Mouse (Mus musculus) ES-Bruce4 (cell line): Measurements from ENCODE around the gene 9430015G10Rik. TPM values are rescaled to one million over a fixed set of nuclear protein-coding genes. Genes with fewer than 3 reads are reported as not detected.

Experiments
- H3K27ac ChIP-seq: 2 replicates; pipeline ENCODE4 v1.5.1; 2012; ENCODE audit warnings: low read length, inconsistent platforms; ENCODE audit not compliant: insufficient read depth
- H3K27me3 ChIP-seq: 2 replicates; pipeline ENCODE4 v1.6.1; 2012; ENCODE audit warnings: mild to moderate bottlenecking, low read length, inconsistent platforms; ENCODE audit not compliant: control insufficient read depth, poor library complexity, insufficient read depth, severe bottlenecking
- H3K36me3 ChIP-seq: 2 replicates; pipeline ENCODE4 v1.6.1; 2012; ENCODE audit warnings: inconsistent platforms, mild to moderate bottlenecking, low read length, moderate library complexity; ENCODE audit not compliant: control insufficient read depth, poor library complexity, insufficient read depth, severe bottlenecking
- H3K4me1 ChIP-seq: one replicate; pipeline ENCODE4 v1.8.1; 2011; ENCODE audit warnings: low read length; ENCODE audit not compliant: control insufficient read depth, insufficient read depth
- H3K4me3 ChIP-seq: 2 replicates; pipeline ENCODE4 v1.5.1; 2011; ENCODE audit warnings: low read depth, mild to moderate bottlenecking, low read length
- H3K9ac ChIP-seq: 2 replicates; pipeline ENCODE4 v1.6.1; 2012; ENCODE audit warnings: low read depth, mild to moderate bottlenecking, inconsistent platforms; ENCODE audit not compliant: poor library complexity, severe bottlenecking
- H3K9me3 ChIP-seq: replicated peaks from 2 replicates; pipeline ENCODE4 v1.6.1; 2012; ENCODE audit warnings: mild to moderate bottlenecking, low read length, inconsistent platforms; ENCODE audit not compliant: control insufficient read depth, poor library complexity, insufficient read depth, severe bottlenecking
- CTCF ChIP-seq: IDR thresholded peaks from one replicate; pipeline ENCODE4 v1.8.1; 2011; ENCODE audit warnings: low read depth, low read length
- EP300 ChIP-seq: IDR thresholded peaks from 2 replicates; pipeline ENCODE4 v1.6.1; 2011; ENCODE audit warnings: low read depth, low read length; ENCODE audit not compliant: insufficient read depth
- POLR2A ChIP-seq: IDR thresholded peaks from one replicate; pipeline ENCODE4 v1.8.1; 2011; ENCODE audit warnings: low read length; ENCODE audit not compliant: insufficient read depth
- polyA plus RNA-seq: library from polyadenylated mRNA; stranded (reverse); fragments of >200 nt; gene quantifications from 2 replicates; pipeline ENCODE4 v1.2.4, GENCODE M21; 2011; ENCODE audit warnings: low read depth; ENCODE audit not compliant: missing spikeins, insufficient read depth, insufficient read length

9430015G10Rik gene
- polyA plus RNA-seq, 1 experiment, result 39.7 TPM

GRCm38 (mm10) chr4:156093758-156094157 lies 16.0 kb upstream of the 9430015G10Rik start:
- Histone ChIP-seq H3K9me3 (no peaks in the 10 kb centered on the region), H3K27me3 (no peaks in the 10 kb centered on the region), H3K36me3 (no peaks in the 10 kb centered on the region), H3K27ac (no peak overlapping the region), H3K4me1 (peaks cover 2% of the 10 kb centered on the region), H3K4me3 (no peak overlapping the region), H3K9ac (no peak overlapping the region)
- TF ChIP-seq POLR2A, result no peak
- TF ChIP-seq EP300, result no peak
- no peak for TF ChIP-seq CTCF

- H3K36me3 ChIP-seq, result no peaks in the 10 kb centered on the region
- H3K27ac ChIP-seq, result no peak overlapping the region
- H3K9ac ChIP-seq, result no peak overlapping the region
- peaks cover 2% of the 10 kb centered on the region for H3K4me1 ChIP-seq
- TF ChIP-seq CTCF (no peak), POLR2A (no peak), EP300 (no peak)
- no peak overlapping the region for H3K4me3 ChIP-seq
- H3K9me3 ChIP-seq, result no peaks in the 10 kb centered on the region
- H3K27me3 ChIP-seq, result no peaks in the 10 kb centered on the region
Measured at GRCm38 (mm10) chr4:156096191-156096590, 13.6 kb upstream of the 9430015G10Rik start.

- no peaks in the 10 kb centered on the region for H3K36me3 ChIP-seq
- H3K27me3 ChIP-seq, result no peaks in the 10 kb centered on the region
- H3K4me3 ChIP-seq, result no peak overlapping the region
- no peak overlapping the region for H3K9ac ChIP-seq
- no peaks in the 10 kb centered on the region for H3K9me3 ChIP-seq
- H3K4me1 ChIP-seq, result peaks cover 2% of the 10 kb centered on the region
- H3K27ac ChIP-seq, result no peak overlapping the region
- no peak for TF ChIP-seq POLR2A
- no peak for TF ChIP-seq EP300
- no peak for TF ChIP-seq CTCF
Measured at GRCm38 (mm10) chr4:156097770-156098366, 11.9 kb upstream of the 9430015G10Rik start.

GRCm38 (mm10) chr4:156099427-156099826 lies 10.4 kb upstream of the 9430015G10Rik start:
- Histone ChIP-seq H3K9me3 (no peaks in the 10 kb centered on the region), H3K4me1 (peaks cover 2% of the 10 kb centered on the region), H3K27ac (no peak overlapping the region), H3K27me3 (no peaks in the 10 kb centered on the region), H3K4me3 (no peak overlapping the region), H3K9ac (no peak overlapping the region), H3K36me3 (no peaks in the 10 kb centered on the region)
- TF ChIP-seq CTCF, result no peak
- no peak for TF ChIP-seq POLR2A
- no peak for TF ChIP-seq EP300

- H3K27ac ChIP-seq, result no peak overlapping the region
- no peak overlapping the region for H3K4me3 ChIP-seq
- H3K27me3 ChIP-seq, result no peaks in the 10 kb centered on the region
- H3K36me3 ChIP-seq, result no peaks in the 10 kb centered on the region
- H3K4me1 ChIP-seq, result peaks cover 2% of the 10 kb centered on the region
- no peaks in the 10 kb centered on the region for H3K9me3 ChIP-seq
- no peak for TF ChIP-seq EP300
- no peak for TF ChIP-seq POLR2A
- TF ChIP-seq CTCF, result no peak
- no peak overlapping the region for H3K9ac ChIP-seq
Measured at GRCm38 (mm10) chr4:156100501-156100900, 9.3 kb upstream of the 9430015G10Rik start.

GRCm38 (mm10) chr4:156101481-156101903 lies 8.3 kb upstream of the 9430015G10Rik start:
- no peak for TF ChIP-seq POLR2A
- no peak for TF ChIP-seq EP300
- TF ChIP-seq CTCF, result no peak
- Histone ChIP-seq H3K4me3 (no peak overlapping the region), H3K27me3 (no peaks in the 10 kb centered on the region), H3K36me3 (no peaks in the 10 kb centered on the region), H3K4me1 (peaks cover 2% of the 10 kb centered on the region), H3K27ac (no peak overlapping the region), H3K9ac (no peak overlapping the region), H3K9me3 (no peaks in the 10 kb centered on the region)
